Mouse (Mus musculus) urinary bladder, adult 2 months (tissue): ENCODE measurements around the gene Mtmr12. TPM values are rescaled to one million over a fixed set of nuclear protein-coding genes. Genes with fewer than 3 reads are reported as not detected.

Source experiments
- DNase-seq: peaks from one replicate; pipeline ENCODE4 v3.0.0; 2022; ENCODE audit warnings: low spot score
- polyA plus RNA-seq: library from polyadenylated mRNA; depleted of rRNA; stranded (reverse); fragments of >200 nt; gene quantifications from 2 replicates; pipeline ENCODE4 v1.2.3, GENCODE M21; 2012

Mtmr12 gene
- polyA plus RNA-seq, 1 experiment = 13.7 TPM

GRCm38 (mm10) chr15:12235559-12235958 lies 30.7 kb downstream of the Mtmr12 start:
- DNase-seq = no peak

- no peak for DNase-seq
Measured at GRCm38 (mm10) chr15:12235983-12236382, 31.2 kb downstream of the Mtmr12 start.

GRCm38 (mm10) chr15:12236961-12237360 lies 32.1 kb downstream of the Mtmr12 start:
- DNase-seq = no peak

- DNase-seq = no peak
Measured at GRCm38 (mm10) chr15:12237539-12237938, 32.7 kb downstream of the Mtmr12 start.

- DNase-seq = no peak
Measured at GRCm38 (mm10) chr15:12238337-12238736, 33.5 kb downstream of the Mtmr12 start.

- no peak for DNase-seq
Measured at GRCm38 (mm10) chr15:12240705-12241328, 36.0 kb downstream of the Mtmr12 start.

- DNase-seq = no peak
Measured at GRCm38 (mm10) chr15:12243792-12244191, 39.0 kb downstream of the Mtmr12 start.

- no peak for DNase-seq
Measured at GRCm38 (mm10) chr15:12245580-12246359, 40.9 kb downstream of the Mtmr12 start.

GRCm38 (mm10) chr15:12246360-12247158 lies 41.7 kb downstream of the Mtmr12 start:
- no peak for DNase-seq

GRCm38 (mm10) chr15:12247159-12247603 lies 42.4 kb downstream of the Mtmr12 start:
- DNase-seq = no peak

GRCm38 (mm10) chr15:12248279-12248678 lies 43.5 kb downstream of the Mtmr12 start:
- DNase-seq = no peak

- DNase-seq = no peak
Measured at GRCm38 (mm10) chr15:12250350-12250749, 45.5 kb downstream of the Mtmr12 start.

GRCm38 (mm10) chr15:12251416-12252140 lies 46.8 kb downstream of the Mtmr12 start:
- DNase-seq = no peak

GRCm38 (mm10) chr15:12252141-12252489 lies 47.3 kb downstream of the Mtmr12 start:
- DNase-seq = no peak

- no peak for DNase-seq
Measured at GRCm38 (mm10) chr15:12257730-12258494, 53.1 kb downstream of the Mtmr12 start.

GRCm38 (mm10) chr15:12263056-12263455 lies 58.2 kb downstream of the Mtmr12 start:
- DNase-seq = no peak

GRCm38 (mm10) chr15:12266460-12266859 lies 61.6 kb downstream of the Mtmr12 start:
- DNase-seq = no peak

- DNase-seq = peak; percentile 52
Measured at GRCm38 (mm10) chr15:12268021-12268420, 63.2 kb downstream of the Mtmr12 start.

- no peak for DNase-seq
Measured at GRCm38 (mm10) chr15:12271340-12271739, 66.5 kb downstream of the Mtmr12 start.

GRCm38 (mm10) chr15:12273325-12274052 lies 68.7 kb downstream of the Mtmr12 start:
- DNase-seq = no peak
